Mouse (Mus musculus): ENCODE results near the gene Mob3a.

DNA sequence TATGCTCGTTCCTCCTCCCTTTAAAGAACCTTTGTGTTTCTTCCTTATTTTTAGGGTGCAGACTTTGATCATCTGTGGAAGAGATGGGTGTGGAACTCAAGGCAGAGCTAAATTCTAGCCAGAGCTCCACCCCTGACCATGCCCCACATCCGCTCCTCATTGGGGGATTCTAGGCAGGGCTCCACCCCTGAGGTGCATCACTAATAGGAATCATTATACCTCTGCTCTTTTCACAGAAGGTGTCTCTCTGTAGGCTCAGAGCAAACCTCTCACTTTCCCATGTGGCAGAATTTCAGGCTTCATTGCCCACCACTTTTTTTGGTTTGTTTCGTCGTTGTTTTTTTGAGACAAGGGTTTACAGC lies 43.0 kb downstream of the Mob3a start:
- no peak for TF ChIP-seq CTCF (IDR thresholded peaks at IDR 0.05; ENCODE audit: low read depth)
- no peak for TF ChIP-seq EP300 (IDR thresholded peaks at IDR 0.05; ENCODE audit: low read depth)

Measured in heart, postnatal 0 days (tissue).